Mouse (Mus musculus) CD4-positive, CD25-positive, alpha-beta regulatory T cell, adult 2 months (primary cell): ENCODE data around the gene Arhgef7.

Experiments
- DNase-seq: peaks from one replicate; pipeline ENCODE4 v3.0.0-alpha.2; 2012; ENCODE audit warnings: low read depth, low spot score

Arhgef7 gene

DNA sequence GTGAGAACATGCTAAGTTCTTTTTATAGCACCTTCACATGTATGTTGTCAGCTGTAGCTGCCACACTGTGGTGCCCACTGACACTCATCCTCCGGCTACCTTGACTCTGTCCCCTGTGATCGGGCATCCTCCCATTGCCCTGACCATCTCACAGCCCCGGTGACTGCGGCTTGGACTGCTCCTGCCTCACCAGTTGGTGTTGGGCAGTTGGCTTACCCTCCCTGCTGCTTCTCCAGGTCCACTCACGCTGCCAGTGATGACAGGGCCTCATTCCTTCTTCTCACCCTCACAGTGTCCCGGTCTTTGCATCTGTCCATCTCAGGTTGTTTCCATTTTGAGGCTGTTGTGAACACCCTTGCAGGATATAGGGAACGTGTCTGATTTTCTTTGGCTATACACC, 35.3 kb downstream of the Arhgef7 start:
- no peak for DNase-seq

- DNase-seq = no peak
Measured at GRCm38 (mm10) chr8:11767213-11767840, 39.8 kb downstream of the Arhgef7 start.

DNA sequence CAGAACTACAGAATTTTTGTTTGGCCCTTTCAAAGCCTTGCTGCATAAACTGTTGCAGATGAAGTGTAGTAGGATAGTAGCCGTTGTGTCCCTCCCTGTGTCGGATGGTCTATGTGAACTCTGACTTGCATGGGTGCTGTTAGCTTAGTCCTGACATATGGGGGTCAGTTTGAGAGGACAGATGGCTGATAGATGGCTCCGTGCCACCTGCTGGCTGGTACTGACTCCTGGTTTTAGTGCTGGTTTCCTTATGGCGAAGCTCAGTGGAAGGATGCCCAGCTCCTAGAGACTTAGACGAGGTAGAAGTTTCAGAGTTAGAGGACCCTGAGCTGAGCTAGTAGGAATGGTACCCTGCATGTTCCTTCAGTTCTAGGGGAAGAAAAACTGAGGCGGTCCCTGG, 42.5 kb downstream of the Arhgef7 start:
- no peak for DNase-seq

GRCm38 (mm10) chr8:11770521-11771080, 43.1 kb downstream of the Arhgef7 start:
- DNase-seq = no peak

DNA sequence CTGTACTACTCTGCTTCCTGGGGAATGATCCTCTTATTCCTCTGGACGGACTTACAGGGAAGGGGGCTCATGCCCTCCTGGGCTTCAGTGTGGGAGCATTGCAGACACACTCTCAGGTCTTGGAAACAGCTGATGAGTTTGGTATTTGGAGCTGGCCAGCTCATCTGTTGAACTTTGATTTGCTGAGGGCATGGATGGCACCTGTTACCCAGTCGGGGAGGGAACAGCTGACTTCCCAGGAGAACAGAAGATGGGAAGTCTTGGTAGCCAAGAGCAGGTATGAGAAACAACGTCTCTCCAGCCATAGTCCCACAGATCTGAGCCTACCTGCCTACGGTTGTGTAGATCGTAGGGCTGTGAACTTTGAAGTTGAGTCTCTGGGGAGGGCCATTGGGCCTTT, 44.1 kb downstream of the Arhgef7 start:
- no peak for DNase-seq

DNA sequence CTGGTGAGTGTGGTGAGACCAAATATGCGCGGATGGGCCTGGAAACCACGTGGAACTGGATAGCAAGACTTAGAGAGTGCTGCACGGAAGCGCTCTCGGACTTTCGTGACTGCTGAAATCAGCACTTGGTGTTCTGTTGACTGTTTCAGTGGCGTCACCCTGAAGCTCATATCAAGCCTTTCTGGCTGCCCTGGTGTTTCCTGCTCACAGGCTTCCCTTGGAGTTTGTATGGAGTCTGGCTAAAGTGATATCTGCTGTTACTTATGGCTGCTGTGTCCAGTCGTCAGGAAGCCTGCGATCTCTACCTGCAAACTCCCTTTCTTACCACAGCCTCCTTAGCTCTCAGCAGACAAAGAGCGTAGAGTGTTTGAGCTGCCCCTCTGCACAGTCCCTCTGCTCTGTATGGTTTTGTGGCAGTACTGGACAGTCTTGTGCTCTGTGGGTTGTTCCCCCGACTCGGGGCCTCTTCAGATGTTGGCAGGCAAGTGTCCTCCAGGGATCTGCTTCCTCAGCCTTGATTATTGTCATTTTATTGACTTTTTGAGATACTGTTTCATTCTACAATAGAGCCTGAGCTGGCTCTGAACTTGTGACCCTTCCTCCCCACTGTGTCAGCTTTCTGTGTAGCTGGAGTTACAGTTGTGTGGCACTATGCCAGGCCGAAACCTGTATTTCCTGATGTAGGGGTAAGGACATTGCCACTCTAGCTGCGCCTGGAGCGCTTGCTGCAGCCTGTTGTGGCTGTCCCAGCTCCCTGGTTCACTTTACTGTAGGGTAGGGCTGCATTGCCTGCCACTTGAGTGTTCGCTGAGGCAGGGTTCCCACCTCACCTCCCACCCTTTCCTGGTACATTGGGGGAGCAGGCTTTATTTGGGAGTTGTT, 46.9 kb downstream of the Arhgef7 start:
- no peak for DNase-seq

DNA sequence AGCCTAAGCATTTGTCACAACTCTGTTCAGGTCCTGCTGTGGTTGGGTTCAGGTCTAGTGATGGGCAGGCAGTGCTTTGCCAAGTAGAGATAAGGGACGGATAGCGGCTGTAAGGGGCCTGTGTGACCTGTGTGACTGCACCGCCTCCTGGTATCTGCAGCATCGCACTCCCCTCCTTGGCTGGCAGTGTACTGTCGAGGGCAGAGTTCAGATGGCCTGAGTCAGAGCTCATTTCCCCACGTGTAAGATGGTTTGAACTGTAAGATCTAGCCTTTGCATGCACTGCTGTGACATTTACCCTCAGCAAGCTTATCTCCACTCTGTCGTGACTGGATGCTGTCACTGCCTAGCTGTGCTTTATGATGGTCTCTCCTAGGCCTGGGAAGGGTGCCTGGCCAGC, 48.4 kb downstream of the Arhgef7 start:
- DNase-seq = no peak

DNA sequence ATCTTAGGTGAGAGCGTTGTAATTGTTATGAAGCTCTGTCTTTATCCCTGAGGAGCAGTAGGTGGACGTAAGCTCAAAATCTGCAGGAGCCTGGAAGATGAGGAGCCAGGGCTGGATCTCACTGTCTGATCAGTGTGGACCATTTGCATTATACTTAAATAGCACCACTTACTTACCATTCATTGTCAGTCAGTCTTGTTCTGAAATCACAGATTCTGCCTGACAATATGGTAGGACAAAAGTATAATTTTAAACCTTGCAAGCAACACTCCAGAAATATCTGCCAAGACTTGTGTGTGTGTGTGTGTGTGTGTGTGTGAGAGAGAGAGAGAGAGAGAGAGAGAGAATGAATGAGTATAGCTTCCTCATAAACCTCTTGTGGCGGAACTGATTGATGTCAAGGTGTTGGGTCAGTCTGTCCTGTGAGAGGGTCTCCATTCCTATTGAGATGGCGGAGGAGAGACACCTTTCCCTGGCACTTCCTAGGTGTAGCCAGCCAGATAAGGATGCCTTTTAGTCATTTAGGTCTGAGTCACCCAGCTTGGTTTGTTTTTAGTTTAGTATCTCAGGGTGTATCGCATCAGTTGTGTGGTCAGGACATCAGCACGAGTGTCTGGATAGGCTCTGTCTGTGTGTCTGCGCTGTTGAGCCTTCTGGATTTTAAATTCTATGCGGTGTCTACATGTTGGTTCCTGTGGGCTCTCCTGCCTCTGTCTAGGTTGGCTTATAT, 49.1 kb downstream of the Arhgef7 start:
- DNase-seq = no peak

DNA sequence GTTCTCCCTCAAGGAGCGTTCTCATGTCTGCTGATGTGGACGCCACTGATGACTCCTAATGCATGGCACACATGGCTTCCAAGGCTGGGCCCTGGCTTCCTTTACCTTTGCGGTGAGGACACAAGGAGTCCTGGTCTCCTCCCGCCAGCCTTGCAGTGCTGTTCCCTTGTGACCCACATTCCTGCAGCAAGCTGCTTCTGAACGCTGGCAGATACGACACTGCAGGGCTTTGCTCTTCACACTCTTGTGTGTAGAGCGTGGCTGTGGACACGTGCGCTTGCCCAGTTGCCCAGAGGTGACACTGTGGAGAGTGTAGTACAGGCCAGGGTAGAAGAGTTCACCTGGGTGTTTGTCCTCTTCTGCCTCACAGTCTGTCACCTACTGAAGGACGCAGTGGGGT, 49.7 kb downstream of the Arhgef7 start:
- no peak for DNase-seq

- no peak for DNase-seq
Measured at GRCm38 (mm10) chr8:11778646-11779433, 51.3 kb downstream of the Arhgef7 start.

GRCm38 (mm10) chr8:11779844-11780634, 52.5 kb downstream of the Arhgef7 start:
- peak; percentile 9 for DNase-seq

DNA sequence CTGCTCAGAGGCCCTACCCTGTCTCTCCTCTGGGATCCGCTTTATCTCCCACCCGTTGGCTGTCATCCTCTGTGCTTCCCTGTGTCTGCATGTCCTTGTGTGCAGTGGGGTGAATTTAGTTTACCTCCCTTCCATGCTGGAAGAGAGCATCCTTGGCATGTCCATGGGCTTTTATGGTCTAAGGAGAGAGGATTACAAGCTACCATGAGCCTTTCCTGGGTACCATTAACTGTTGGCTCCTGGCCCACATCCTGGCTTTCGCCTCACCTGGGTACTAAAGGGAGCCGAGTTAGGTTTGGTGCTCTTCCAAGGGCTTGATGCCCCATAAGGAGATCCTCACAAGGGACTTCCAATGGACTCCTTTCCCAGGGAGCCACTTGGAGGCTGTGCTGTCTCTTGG, 53.1 kb downstream of the Arhgef7 start:
- no peak for DNase-seq

DNA sequence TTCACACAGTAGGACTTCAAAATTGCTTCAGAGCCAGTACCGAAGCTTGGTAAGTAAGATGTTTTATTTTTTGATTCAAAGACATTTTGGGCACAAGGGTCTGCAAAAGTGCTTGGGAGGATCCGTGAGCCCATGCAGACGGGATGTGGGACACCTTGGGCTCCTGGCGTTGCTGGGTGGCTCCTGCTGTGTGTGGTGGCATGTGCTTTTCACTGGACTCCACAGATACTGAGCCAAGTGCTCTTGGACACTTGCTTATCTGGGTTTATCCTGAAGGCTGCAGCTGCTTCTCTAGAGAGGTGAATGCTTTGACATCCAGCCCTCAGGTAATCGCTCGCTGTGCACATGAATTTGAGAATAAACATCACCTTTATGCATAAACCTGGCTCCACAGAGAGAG, 55.1 kb downstream of the Arhgef7 start:
- no peak for DNase-seq

GRCm38 (mm10) chr8:11783861-11784594, 56.5 kb downstream of the Arhgef7 start:
- no peak for DNase-seq

GRCm38 (mm10) chr8:11785121-11785520, 57.6 kb downstream of the Arhgef7 start:
- DNase-seq = no peak

DNA sequence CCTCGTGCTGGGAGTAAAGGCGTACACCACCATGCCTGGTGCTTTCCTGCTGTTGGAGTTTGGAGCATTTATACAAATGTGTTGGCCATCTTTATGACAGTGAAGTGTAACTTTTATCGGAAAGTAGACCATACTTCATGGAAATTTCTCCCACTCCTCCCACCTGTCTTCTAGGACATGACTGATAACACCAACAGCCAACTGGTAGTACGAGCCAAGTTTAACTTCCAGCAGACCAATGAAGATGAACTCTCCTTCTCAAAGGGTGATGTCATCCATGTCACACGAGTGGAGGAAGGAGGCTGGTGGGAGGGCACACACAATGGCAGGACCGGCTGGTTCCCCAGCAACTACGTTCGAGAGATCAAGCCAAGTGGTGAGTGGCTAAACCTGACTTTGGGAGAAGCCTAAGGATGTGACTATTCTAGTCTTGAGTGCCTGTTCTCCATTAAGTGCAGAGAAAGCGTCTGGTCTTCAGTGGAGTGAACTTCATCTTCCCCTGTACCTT, 58.1 kb downstream of the Arhgef7 start:
- no peak for DNase-seq

GRCm38 (mm10) chr8:11788252-11788651, 60.7 kb downstream of the Arhgef7 start:
- peak; percentile 51 for DNase-seq

DNA sequence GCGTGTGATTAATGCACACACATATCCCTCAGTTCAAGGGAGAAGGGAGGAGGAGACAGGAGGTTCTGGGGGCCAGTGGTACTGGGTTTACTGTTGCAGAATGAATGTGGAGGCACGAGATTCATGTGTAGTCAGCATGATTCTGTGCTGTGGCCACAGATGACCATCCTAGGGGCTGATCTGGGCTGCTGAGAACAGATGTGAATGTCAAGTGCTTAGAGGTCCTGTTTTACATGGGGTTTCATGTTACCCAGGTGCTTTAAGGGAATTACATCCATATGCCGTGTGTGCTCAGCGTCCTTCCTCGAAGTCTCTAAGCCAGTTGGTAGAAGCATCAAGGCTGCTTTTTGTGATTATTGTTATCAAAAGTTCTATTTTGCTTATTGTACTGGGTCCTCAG, 61.6 kb downstream of the Arhgef7 start:
- no peak for DNase-seq

DNA sequence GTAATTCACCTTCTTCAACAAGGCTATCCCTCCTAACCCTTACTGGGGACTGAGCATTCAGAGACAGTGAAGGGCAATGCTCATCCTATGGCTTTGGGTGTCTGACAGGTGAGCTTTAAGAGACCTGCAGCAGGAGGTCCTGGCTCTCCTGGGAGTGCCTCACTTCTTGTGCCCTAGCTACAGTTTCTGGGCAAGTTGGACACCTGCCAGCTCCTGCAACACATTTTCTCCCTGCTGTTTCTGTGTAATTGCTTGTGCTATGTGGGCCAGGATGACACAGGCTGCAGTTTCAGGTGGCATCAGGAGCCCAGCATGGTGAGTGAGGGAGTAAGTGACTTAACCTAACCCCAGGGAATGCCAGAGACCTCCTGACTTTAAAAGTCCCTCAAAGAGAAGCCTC, 67.4 kb downstream of the Arhgef7 start:
- no peak for DNase-seq

DNA sequence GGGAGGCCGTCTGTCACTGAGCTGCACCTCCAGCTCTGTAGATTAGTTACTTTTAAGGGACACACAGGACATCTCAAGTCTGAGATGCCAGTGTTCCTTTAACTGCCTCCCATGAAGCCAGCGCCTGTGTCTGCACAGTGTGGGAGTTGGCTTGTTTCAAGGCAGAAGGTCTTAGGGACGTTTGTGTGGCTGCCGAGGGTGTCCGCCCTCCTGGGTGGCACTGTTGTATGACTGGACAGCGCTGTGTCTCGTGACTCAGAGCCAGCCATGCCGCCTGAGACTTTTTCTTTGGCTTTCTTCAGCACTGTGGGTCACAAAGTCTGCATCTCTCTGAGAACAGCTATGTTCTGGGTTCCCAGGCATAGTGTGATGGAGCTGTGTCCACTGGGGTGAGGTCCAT, 69.6 kb downstream of the Arhgef7 start:
- no peak for DNase-seq
